Mouse (Mus musculus): ENCODE results near the gene Nek4. TPM values are rescaled to one million over a fixed set of nuclear protein-coding genes. Genes with fewer than 3 reads are reported as not detected.

Nek4 gene
- total and polyA plus RNA-seq, 2 experiments from 2014 or later = 14.0 to 14.9 TPM

GRCm38 (mm10) chr14:30912641-30913040, 38.5 kb upstream of the Nek4 start:
- no peaks in the 10 kb centered on the region for H3K36me3 ChIP-seq (ENCODE audit: insufficient read depth)
- no peaks in the 10 kb centered on the region for H3K9me3 ChIP-seq (ENCODE audit: low read length)
- WGBS = 79% methylated on average over 8 of the region's 8 CpGs
- no peaks in the 10 kb centered on the region for H3K4me1 ChIP-seq (ENCODE audit: insufficient read depth)
- no peak overlapping the region for H3K9ac ChIP-seq
- no peak for ATAC-seq
- no peak for DNase-seq
- no peaks in the 10 kb centered on the region for H3K27me3 ChIP-seq (ENCODE audit: insufficient read depth, low read length)
- H3K4me3 ChIP-seq (ENCODE audit: low read depth, low read length) = no peak overlapping the region
- H3K27ac ChIP-seq (ENCODE audit: low read depth, low read length) = no peak overlapping the region
- no peak overlapping the region for H3K4me2 ChIP-seq (ENCODE audit: low read depth)
- TF ChIP-seq CTCF (IDR thresholded peaks at IDR 0.05; ENCODE audit: low read depth) = no peak

DNA sequence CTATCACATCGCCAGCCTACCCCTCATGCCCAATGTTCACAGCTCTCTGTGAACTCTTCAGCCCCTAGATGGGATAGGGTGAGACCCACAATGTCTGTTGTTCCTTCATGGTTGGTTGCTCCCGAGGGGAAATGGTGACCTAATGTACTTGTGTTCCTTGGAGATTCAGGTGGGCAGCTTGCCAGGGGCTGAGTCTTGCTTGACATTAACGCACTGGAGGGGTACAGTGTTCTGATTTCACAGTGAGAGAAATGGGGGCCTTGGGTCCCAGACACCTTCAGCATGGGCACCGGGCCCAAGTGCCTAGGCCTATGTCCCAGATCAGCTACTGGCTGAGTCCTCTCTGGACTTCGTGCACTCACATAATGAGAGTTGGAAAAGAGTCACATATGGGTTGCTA, 37.8 kb upstream of the Nek4 start:
- Histone ChIP-seq H3K9me3 (ENCODE audit: low read length) (no peaks in the 10 kb centered on the region), H3K27ac (ENCODE audit: low read depth, low read length) (no peak overlapping the region), H3K27me3 (ENCODE audit: insufficient read depth, low read length) (no peaks in the 10 kb centered on the region), H3K4me3 (ENCODE audit: low read depth, low read length) (no peak overlapping the region), H3K36me3 (ENCODE audit: insufficient read depth) (no peaks in the 10 kb centered on the region), H3K9ac (no peak overlapping the region), H3K4me1 (ENCODE audit: insufficient read depth) (no peaks in the 10 kb centered on the region), H3K4me2 (ENCODE audit: low read depth) (no peak overlapping the region)
- TF ChIP-seq CTCF (IDR thresholded peaks at IDR 0.05; ENCODE audit: low read depth) = no peak
- 70% methylated on average over 5 of the region's 5 CpGs for WGBS
- DNase-seq (no peak), ATAC-seq (no peak)

- no peak overlapping the region for H3K4me2 ChIP-seq (ENCODE audit: low read depth)
- DNase-seq = no peak
- H3K4me1 ChIP-seq (ENCODE audit: insufficient read depth) = no peaks in the 10 kb centered on the region
- H3K27me3 ChIP-seq (ENCODE audit: insufficient read depth, low read length) = no peaks in the 10 kb centered on the region
- 79% methylated on average over 1 of the region's 1 CpGs for WGBS
- TF ChIP-seq CTCF (IDR thresholded peaks at IDR 0.05; ENCODE audit: low read depth) = no peak
- no peak overlapping the region for H3K9ac ChIP-seq
- H3K9me3 ChIP-seq (ENCODE audit: low read length) = no peaks in the 10 kb centered on the region
- no peak overlapping the region for H3K4me3 ChIP-seq (ENCODE audit: low read depth, low read length)
- no peak for ATAC-seq
- H3K27ac ChIP-seq (ENCODE audit: low read depth, low read length) = no peak overlapping the region
- no peaks in the 10 kb centered on the region for H3K36me3 ChIP-seq (ENCODE audit: insufficient read depth)
These were observed 34.7 kb upstream of the Nek4 start for GRCm38 (mm10) chr14:30916516-30916915.

GRCm38 (mm10) chr14:30922053-30922670, 29.0 kb upstream of the Nek4 start:
- H3K4me2 ChIP-seq (ENCODE audit: low read depth) = no peak overlapping the region
- H3K36me3 ChIP-seq (ENCODE audit: insufficient read depth) = no peaks in the 10 kb centered on the region
- 37% methylated on average over 8 of the region's 8 CpGs for WGBS
- H3K4me3 ChIP-seq (ENCODE audit: low read depth, low read length) = no peak overlapping the region
- no peaks in the 10 kb centered on the region for H3K9me3 ChIP-seq (ENCODE audit: low read length)
- no peaks in the 10 kb centered on the region for H3K4me1 ChIP-seq (ENCODE audit: insufficient read depth)
- ATAC-seq (peak; percentile 75), DNase-seq (peak; percentile 42)
- TF ChIP-seq CTCF (IDR thresholded peaks at IDR 0.05; ENCODE audit: low read depth) = no peak
- H3K27ac ChIP-seq (ENCODE audit: low read depth, low read length) = no peak overlapping the region
- no peak overlapping the region for H3K9ac ChIP-seq
- H3K27me3 ChIP-seq (ENCODE audit: insufficient read depth, low read length) = no peaks in the 10 kb centered on the region

DNA sequence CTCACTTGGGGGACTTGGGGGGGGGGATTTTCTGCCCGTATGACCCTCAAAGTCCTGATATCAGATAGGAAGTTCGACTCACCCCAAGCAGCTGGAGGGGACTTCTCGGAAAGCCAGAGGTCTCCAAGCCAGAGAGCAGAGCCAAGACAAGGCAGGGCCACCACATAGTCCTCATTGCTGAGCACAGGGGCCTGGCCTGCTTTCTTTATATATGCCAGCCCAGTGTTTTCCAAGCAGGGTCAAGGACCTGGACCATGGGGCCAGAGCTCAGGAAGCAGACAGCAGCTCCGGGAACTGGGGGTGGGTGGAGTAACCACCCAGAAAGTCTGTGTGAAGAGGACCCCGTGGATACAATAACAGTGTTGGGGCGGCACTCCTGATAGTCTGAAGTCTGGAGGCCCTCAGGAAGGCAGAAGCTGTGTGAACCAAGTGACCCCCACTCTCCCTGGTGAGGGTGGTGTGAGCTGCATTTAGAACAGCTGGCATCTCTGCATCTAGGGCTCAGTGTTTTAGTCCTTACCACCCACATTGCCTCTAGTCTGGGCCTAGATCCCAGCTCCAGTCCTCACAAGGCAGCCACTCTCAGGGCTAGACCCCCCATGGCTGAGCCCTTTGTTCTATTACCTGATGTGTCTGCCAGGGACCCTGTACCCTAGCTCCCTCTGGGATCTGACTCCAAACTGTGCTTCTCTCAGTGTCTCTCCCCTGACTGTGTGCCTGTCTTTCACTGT, 27.6 kb upstream of the Nek4 start, which contains the start of gene Itih3:
TSS of gene Itih3 (minus strand) at position 386 of the 731 bp plus-strand sequence.
- Histone ChIP-seq H3K9me3 (ENCODE audit: low read length) (no peaks in the 10 kb centered on the region), H3K4me2 (ENCODE audit: low read depth) (no peak within 1 kb of the TSS), H3K4me3 (ENCODE audit: low read depth, low read length) (no peak within 1 kb of the TSS), H3K4me1 (ENCODE audit: insufficient read depth) (no peaks in the 10 kb centered on the region), H3K27me3 (ENCODE audit: insufficient read depth, low read length) (no peaks in the 10 kb centered on the region), H3K9ac (no peak within 1 kb of the TSS), H3K27ac (ENCODE audit: low read depth, low read length) (no peak within 1 kb of the TSS), H3K36me3 (ENCODE audit: insufficient read depth) (no peaks in the 10 kb centered on the region)
- WGBS = 70% methylated on average over 6 of the region's 6 CpGs
- peak; percentile 12 for DNase-seq
- no peak for TF ChIP-seq CTCF (IDR thresholded peaks at IDR 0.05; ENCODE audit: low read depth)
- ATAC-seq = peak; percentile 60

DNA sequence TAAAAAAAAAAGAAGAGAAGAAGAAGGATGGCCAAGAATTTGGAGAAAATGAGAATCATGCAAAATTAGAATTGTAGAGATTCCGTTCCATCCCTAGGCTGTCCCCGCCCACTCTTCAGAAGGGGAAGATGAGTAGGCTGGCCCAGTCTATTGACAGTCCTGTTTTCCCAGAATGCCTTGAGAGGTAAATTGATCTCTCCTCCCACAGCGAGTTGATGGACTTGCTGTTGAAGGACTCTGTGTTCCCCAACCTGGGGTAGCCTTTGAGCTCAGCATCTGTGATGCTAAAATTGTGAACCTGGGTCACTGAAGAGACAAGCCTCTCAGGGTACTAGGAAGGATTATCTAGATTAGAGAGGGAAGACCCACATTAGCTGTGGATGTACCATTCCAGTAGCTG, 25.7 kb upstream of the Nek4 start:
- no peaks in the 10 kb centered on the region for H3K36me3 ChIP-seq (ENCODE audit: insufficient read depth)
- WGBS = 90% methylated on average over 3 of the region's 3 CpGs
- H3K4me1 ChIP-seq (ENCODE audit: insufficient read depth) = no peaks in the 10 kb centered on the region
- H3K4me3 ChIP-seq (ENCODE audit: low read depth, low read length) = no peak overlapping the region
- H3K9me3 ChIP-seq (ENCODE audit: low read length) = no peaks in the 10 kb centered on the region
- no peak overlapping the region for H3K27ac ChIP-seq (ENCODE audit: low read depth, low read length)
- H3K27me3 ChIP-seq (ENCODE audit: insufficient read depth, low read length) = no peaks in the 10 kb centered on the region
- no peak overlapping the region for H3K4me2 ChIP-seq (ENCODE audit: low read depth)
- DNase-seq (no peak), ATAC-seq (no peak)
- H3K9ac ChIP-seq = no peak overlapping the region
- TF ChIP-seq CTCF (IDR thresholded peaks at IDR 0.05; ENCODE audit: low read depth) = no peak

DNA sequence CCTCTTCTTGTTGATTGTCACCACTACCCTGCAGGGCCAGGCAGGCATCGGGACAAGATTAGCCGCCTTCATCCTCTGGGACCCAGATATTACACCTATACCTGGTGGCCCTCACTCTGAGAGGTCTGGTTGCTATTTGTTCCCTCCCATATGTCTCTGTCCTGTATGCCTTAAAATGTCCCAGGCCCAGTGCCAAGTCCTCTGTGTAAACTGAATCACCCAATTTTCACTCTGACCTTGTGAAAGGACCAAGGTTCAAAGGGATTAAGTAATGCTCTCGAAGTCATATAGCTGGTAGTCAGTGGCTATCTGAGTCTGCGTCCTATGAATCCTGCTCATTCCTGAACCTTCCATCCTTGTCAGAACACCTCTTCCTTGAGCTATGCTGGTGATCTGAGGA, 20.8 kb upstream of the Nek4 start:
- no peak overlapping the region for H3K27ac ChIP-seq (ENCODE audit: low read depth, low read length)
- H3K27me3 ChIP-seq (ENCODE audit: insufficient read depth, low read length) = no peaks in the 10 kb centered on the region
- no peaks in the 10 kb centered on the region for H3K36me3 ChIP-seq (ENCODE audit: insufficient read depth)
- ATAC-seq (no peak), DNase-seq (no peak)
- WGBS = 88% methylated on average over 4 of the region's 4 CpGs
- H3K4me1 ChIP-seq (ENCODE audit: insufficient read depth) = no peaks in the 10 kb centered on the region
- no peaks in the 10 kb centered on the region for H3K9me3 ChIP-seq (ENCODE audit: low read length)
- no peak overlapping the region for H3K9ac ChIP-seq
- no peak overlapping the region for H3K4me2 ChIP-seq (ENCODE audit: low read depth)
- no peak for TF ChIP-seq CTCF (IDR thresholded peaks at IDR 0.05; ENCODE audit: low read depth)
- H3K4me3 ChIP-seq (ENCODE audit: low read depth, low read length) = no peak overlapping the region
